Mouse (Mus musculus): ENCODE results near the gene Ier5l. TPM values are rescaled to one million over a fixed set of nuclear protein-coding genes. Genes with fewer than 3 reads are reported as not detected.
A peak's percentile ranks its signal among the peaks of the same experiment; 100 is the strongest.

The Ier5l gene
- polyA plus RNA-seq, 1 experiment: 3.0 TPM

DNA sequence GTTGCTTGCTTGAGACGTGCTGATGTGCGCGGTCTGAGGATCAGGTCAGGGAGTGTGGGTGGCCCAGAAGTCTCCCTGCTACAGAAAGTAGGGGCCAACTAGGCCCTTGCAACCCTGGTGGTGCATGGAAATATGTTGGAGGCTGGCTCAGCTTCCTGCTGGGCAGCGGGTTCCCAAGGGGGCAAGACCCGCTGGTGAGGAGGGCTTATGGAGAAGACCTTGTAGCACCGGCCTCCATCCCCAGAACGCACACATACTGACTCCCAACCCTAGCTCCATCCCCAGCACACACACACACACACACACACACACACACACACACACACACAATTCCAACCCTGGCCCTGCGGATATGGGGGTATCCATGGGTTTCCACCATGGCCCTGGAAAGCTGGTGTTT, 3.0 kb downstream of the Ier5l start:
- 34% methylated on average over 8 of the region's 8 CpGs for WGBS
- no peak for DNase-seq (ENCODE audit: low read depth, low spot score)

DNA sequence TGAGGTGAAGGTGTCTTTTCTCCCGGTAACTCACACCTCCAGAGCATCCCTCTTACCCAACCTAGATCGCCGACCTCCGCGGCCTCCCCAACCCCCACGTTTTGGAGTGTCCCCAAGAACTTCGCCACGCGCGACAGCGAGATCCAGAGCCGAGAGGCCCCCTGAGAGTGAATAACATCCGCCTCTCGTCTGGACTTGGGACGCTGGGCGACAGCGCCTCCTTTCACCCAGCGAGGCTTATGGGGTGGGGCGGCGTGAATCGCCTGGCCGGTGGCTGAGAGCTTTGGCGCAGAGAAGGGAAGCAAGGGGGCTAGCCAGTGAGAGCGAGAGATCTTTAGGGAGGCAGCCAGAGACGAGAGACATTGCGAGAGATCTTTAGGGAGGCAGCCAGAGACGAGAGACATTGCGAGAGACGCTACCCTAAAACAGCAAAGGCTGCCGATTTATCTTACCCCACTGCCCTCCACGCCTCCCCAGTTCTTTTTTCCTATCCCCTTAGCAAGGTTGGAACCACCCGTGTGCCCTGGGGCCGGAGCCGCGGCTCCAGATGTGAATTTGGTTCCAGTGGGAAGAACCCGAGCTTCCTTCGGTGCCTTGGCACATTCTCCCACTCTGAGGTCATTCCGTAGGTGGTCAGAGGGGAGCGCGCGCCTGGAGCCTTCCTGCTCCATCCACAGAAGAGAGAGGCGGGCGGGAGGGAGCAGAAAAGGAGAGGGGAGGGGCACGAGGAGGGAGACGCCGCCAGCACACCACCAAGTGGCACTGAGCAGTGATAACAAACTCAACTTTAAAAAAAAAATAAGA, 3.7 kb downstream of the Ier5l start:
- DNase-seq (ENCODE audit: low read depth, low spot score): no peak
- under 1% methylated on average over 46 of the region's 46 CpGs for WGBS

DNA sequence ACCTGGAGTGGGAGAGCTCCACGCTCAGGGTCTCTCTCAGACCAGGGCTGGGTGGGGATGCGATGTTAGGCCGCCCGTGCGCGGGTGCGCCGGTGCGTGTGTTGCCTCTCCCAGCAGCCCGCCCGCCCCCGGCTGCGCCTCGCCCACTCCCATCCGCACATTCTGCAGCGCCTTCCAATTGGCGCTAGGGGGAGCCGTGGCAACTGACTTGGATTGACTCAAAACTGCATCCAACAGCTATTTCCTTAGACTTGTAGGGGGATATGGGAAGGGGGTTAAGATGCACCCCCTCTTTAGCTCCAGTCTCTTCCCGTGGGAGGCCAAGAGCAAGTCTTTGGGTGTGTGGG, 4.2 kb downstream of the Ier5l start:
- WGBS: 2% methylated on average over 19 of the region's 19 CpGs
- DNase-seq (ENCODE audit: low read depth, low spot score): no peak

DNA sequence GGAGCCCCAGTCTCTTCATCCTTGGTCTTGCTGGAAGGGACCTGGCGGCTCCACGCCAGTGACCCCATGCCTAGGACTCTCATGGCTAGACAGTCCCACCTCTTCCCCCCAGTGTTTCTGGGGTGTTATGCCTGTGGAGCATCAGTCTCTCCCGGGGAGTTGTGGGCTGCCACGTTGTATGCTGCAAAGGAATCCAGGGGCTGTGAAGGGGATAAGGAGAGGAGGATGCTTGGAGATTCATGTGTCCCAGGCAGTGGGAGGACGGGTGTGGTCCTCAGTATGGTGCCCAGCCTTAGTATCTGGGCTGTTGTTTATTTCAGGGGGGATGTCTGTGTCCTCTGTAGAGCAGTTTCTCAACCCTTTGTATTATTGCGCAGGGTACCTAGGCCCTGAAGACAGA, 5.0 kb downstream of the Ier5l start:
- WGBS: 71% methylated on average over 6 of the region's 6 CpGs
- DNase-seq (ENCODE audit: low read depth, low spot score): no peak

- WGBS: 72% methylated on average over 4 of the region's 4 CpGs
- no peak for DNase-seq (ENCODE audit: low read depth, low spot score)
Observed at GRCm38 (mm10) chr2:30466787-30467186, 7.2 kb downstream of the Ier5l start.

GRCm38 (mm10) chr2:30464411-30464810, 9.6 kb downstream of the Ier5l start:
- no peak for DNase-seq (ENCODE audit: low read depth, low spot score)
- 10% methylated on average over 5 of the region's 5 CpGs for WGBS

- peak; percentile 89 for DNase-seq (ENCODE audit: low read depth, low spot score)
- 1% methylated on average over 9 of the region's 9 CpGs for WGBS
Observed at GRCm38 (mm10) chr2:30463904-30464330, 10.1 kb downstream of the Ier5l start.

- 9% methylated on average over 5 of the region's 5 CpGs for WGBS
- DNase-seq (ENCODE audit: low read depth, low spot score): no peak
Observed at GRCm38 (mm10) chr2:30463341-30463761, 10.7 kb downstream of the Ier5l start.

DNA sequence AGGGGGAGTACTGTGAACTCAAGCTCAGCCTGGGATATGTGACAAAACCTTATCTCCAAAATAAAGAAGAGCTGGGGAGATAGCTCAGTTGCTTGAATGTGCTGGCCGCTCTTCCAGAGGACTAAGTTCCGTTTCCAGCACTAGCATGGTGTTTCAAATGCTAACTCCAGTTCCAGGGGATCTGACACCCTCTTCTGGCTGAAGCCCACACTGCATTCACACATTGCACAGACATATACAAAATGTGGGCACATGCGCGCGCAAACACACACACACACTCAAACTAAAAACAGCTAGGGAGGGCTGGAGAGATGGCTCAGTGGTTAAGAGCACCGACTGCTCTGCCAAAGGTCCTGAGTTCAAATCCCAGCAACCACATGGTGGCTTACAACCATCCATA, 14.8 kb downstream of the Ier5l start:
- 95% methylated on average over 6 of the region's 6 CpGs for WGBS
- DNase-seq (ENCODE audit: low read depth, low spot score): no peak

GRCm38 (mm10) chr2:30458349-30458748, 15.7 kb downstream of the Ier5l start:
- WGBS: 47% methylated on average over 6 of the region's 6 CpGs
- DNase-seq (ENCODE audit: low read depth, low spot score): no peak

DNA sequence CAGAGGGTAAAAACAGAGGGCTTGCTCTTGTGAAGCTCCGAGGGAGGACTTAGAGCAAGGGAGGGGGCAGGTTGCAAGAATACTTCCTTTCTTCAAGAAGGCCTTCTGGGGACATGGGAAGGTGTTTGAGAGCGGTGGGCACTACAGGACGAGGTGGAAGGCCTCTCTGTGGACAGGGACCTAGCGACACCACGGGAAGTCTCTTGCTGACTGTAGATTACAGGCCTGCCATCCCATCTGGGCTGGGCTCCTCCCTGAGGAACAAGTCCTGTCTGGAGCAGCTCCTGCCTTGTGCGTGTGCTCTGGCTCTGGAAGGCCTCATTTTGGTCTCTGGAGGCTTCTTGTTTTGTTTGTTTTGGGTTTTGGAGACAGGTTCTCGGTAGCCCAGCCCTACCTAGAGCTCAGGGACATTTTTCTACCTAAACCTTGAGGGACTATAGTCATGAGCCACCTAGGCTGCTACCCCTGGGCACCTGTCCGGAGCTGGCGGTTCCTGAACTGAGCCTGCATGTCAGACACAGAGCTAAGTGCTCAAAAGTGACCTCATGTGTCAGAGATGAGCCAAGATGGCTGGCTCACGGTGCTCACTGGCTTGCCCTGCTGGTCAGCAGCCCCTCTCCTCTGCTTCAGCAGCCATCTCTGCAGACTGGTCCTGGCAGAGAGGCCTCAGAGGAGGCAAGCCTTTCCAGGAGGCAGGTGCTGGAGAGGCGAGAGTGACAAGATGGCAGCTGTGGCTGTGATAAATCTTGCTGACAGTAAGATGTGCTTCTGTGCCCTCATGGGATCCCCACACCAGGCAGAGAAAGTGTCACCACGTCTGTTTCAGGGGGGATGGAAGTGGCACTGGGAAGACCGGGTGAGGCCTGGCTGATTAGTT, 17.7 kb downstream of the Ier5l start:
- 75% methylated on average over 13 of the region's 13 CpGs for WGBS
- DNase-seq (ENCODE audit: low read depth, low spot score): no peak

DNA sequence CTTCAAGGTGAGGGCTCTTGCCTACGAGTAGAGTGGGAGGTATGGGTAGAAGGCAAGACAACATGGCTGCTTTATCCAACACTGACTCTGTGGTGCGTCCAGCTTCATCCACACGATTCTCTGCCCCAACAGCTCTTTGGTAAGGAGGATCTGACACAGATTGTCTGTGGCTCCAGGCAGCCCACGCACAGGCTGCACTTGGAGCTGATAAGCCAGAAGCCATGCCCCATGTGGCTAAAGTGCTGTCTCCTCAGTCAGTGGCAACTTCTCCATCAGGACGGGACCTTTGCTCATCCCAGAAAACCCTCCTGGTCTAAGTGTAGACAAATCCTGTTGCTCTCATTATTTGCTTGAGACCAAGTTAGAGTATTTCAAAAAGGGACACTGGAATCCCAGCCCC, 19.4 kb downstream of the Ier5l start:
- DNase-seq (ENCODE audit: low read depth, low spot score): no peak
- 85% methylated on average over 5 of the region's 5 CpGs for WGBS

GRCm38 (mm10) chr2:30453570-30453969, 20.4 kb downstream of the Ier5l start:
- WGBS: 72% methylated on average over 3 of the region's 3 CpGs
- DNase-seq (ENCODE audit: low read depth, low spot score): no peak

DNA sequence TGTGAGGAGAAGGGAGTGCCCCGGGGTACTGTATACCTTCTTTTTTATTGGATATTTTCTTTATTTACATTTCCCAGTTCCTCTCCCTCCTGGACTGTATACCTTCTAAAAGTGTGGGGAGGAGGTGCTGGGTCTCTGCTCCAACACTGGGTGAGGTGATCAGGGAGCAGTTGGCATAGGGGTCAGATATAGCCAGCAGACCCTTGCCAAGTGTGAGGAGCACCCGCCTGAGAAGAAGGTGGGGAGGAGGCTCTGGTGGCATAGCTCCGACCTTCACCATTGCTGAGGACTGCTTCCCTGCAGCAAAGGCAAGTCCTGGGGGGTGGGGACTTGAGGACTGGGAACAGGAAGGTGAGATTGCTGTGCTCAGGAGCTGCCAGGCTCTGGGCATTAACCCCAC, 22.5 kb downstream of the Ier5l start:
- DNase-seq (ENCODE audit: low read depth, low spot score): no peak
- WGBS: 41% methylated on average over 3 of the region's 3 CpGs

GRCm38 (mm10) chr2:30450530-30450929, 23.5 kb downstream of the Ier5l start:
- 79% methylated on average over 1 of the region's 1 CpGs for WGBS

GRCm38 (mm10) chr2:30448371-30448770, 25.6 kb downstream of the Ier5l start:
- 88% methylated on average over 7 of the region's 7 CpGs for WGBS
- DNase-seq (ENCODE audit: low read depth, low spot score): no peak

More at GRCm38 (mm10) chr2:30450530-30450929, 23.5 kb downstream of the Ier5l start:
- DNase-seq (ENCODE audit: low read depth, low spot score): no peak

DNA sequence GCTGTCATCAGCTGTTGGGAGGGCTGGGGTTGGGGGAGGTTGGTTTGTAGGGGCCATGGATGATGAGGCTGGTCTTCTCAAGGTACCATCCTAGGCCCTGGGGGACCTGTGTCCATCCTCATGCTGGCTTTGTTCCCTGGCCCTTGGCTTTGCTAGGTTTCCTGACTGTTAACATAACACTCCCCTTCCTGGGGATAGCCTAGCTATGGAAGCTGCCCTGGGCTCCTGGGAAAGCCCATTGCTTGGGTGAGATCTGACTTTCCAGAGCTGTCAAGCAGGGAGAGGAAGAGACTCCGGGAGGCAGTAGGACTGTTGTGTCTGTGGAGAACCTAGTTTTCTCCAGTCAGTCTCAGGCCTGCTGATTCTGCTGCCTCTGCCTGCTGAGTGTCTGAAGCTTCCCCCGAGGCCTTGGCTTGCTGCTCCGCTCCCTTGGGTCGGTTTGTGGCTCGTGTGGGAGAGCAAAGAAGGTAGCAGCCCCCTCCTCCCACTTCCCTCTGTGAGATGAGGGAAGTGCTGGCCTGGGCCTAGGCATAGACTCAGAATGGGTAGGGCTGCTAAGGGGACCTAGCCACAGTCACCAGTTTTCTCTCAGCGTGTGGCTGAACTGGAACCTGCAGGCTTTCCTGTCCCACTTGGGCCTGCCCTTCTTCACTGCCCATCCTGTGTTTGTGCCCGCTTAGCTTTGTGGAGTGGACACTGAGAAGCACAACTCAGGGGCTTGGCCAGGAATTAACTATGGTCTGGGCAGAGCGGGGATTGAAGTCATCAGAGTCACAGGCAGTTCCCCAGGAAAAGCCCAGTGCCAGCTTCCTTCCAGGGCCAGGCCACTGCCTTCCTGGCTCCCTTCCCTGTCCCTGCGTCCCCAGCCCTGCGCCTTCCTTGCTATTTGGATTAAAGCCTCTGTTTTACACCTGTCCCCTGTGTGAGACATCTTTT, 26.9 kb downstream of the Ier5l start:
- DNase-seq (ENCODE audit: low read depth, low spot score): no peak
- 79% methylated on average over 10 of the region's 10 CpGs for WGBS

DNA sequence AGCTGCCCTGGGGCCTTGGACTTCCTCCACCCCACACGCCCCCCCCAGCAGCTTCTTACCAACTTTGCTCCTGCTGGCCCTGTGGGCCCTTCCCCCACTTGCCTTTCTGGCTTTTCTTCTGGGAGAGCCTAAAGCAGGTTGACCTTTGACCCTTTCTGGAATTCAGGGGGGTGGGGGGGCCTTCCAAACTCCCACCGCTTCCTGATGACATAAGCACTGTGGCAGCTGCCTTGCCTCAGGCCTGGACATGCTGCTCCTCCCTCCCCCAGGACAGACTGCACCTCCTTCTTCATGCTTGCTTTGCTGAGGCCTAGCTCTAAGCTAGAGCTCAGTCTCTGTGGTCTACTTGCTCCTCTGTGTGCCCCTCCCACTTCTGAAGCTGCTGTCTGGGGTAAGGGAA, 28.7 kb downstream of the Ier5l start:
- 73% methylated on average over 2 of the region's 2 CpGs for WGBS

DNA sequence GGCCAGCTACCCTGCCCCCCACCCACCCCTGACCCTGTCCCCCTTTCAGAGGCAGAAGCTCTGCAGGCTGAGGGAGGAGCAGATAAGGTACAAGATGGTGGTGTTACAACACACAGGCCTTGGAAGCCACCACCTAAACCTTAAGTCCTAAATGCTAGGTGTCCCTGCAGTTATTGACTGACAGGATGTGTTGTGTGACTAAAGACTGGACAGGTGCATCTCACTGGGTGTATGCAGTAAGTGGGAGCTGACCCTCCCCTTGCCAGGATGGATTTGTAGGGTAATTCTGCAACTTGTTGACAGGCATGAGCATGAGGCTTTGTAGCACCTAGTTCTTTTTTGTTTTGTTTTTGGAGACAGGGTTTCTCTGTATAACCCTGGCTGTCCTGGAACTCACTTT, 29.6 kb downstream of the Ier5l start:
- DNase-seq (ENCODE audit: low read depth, low spot score): no peak

More for the DNA sequence above, 28.7 kb downstream of the Ier5l start:
- no peak for DNase-seq (ENCODE audit: low read depth, low spot score)

DNA sequence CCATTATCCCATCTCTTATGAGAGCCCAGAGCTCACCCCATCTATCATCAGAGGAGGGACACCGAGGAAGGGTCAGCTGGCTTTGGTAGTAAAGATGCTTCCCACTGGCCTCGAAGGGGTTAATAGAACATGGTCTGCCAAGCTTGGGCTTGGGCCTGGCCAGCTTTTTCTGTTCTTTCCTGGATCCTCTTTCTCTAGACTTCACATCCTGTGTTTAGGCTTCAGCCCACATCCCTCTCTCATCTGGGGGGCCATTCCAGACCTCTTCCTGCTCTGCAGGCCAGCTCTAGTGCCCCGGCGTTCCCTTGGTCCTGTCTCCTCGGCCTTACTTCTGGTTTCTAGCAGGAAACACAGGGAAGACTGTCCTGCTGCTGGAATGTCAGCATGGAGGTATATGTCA, 30.0 kb downstream of the Ier5l start:
- 70% methylated on average over 5 of the region's 5 CpGs for WGBS

More for the DNA sequence above, 30.0 kb downstream of the Ier5l start:
- no peak for DNase-seq (ENCODE audit: low read depth, low spot score)

All from large intestine, adult 2 months (tissue).